Mouse (Mus musculus) left cerebral cortex, postnatal 10 days (tissue): ENCODE data around the gene Rbms1. TPM values are rescaled to one million over a fixed set of nuclear protein-coding genes. Genes with fewer than 3 reads are reported as not detected.

ENCODE experiments used
- DNase-seq, 2 experiments: peaks; one replicate each; pipeline ENCODE4 v3.0.0; 2021 to 2022; ENCODE audit warnings: low spot score in 2 of 2, mixed read lengths in 1 of 2; ENCODE audit errors: extremely low spot score in 1 of 2
- intact Hi-C: fragments of 180-260 bp; cut with DNase I; formaldehyde crosslinking; loops from one replicate; pipeline ENCODE4 v1.15.1; 2025
- total RNA-seq, 2 experiments: library from RNA; stranded (reverse); gene quantifications; 2 replicates each; pipeline ENCODE4 v1.2.3; 2021

The Rbms1 gene
- total RNA-seq, 2 experiments from 2014 or later: 24.9 to 30.4 TPM

DNA sequence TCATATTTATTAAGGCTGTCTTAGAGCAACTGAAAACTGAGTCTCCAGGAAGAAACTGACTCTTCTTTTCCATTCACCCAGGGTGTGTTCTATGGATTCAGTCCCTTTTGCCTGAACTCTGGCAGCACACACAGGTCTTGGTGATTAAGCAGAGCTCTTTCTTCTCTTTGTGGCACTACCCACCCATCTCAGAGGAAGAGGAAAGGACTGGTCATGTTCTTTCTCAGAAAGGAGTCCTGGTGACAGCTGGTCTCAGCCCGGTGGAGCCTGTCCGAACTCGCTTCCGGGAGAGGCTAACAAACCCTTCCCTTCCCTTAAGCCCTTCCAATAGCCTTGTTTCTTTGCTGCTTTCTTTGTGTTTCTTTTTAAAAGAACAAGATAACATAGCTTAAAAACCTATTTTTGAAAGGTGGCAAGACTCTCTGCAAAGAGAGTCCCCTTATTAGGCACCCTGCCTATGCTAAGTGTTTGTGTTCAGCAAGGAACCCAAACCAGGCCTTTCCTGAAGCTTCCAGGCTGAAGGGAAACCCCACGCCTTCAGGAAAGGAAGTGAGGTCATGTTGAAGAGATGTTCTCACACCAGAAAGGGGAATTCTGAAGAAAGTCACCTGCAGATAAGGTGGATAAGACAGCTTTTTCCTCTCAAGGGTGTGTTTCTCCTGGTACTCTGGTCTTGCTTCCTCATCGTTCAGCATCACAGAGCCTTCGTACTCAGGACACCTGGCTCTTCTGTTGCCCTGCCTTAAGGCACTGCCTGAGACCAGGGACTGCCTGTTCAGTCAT is 251.7 kb downstream of the Rbms1 start:
- intact Hi-C loops: no loop called here

DNA sequence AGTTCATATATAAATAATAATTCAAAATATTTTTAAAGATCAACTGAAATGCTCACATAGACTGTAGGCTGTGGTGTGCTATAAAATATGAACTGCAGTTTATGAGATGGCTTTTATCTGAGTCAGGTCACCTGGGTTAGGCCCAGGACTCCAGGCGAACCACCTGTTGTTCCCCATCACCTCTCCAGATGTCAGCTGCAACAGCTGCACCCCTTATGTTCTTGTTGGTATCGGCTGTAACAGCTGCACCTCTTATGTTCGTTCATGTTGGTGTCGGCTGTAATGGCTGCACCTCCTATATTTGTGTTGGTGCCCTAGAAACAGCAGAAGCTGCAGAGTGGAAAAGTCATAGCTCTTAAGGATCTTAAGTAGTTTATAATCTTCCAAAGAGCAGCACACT is 252.7 kb downstream of the Rbms1 start:
- intact Hi-C loops: no loop called here
- DNase-seq: no peak

More for the DNA sequence above, 251.7 kb downstream of the Rbms1 start:
- DNase-seq: no peak

DNA sequence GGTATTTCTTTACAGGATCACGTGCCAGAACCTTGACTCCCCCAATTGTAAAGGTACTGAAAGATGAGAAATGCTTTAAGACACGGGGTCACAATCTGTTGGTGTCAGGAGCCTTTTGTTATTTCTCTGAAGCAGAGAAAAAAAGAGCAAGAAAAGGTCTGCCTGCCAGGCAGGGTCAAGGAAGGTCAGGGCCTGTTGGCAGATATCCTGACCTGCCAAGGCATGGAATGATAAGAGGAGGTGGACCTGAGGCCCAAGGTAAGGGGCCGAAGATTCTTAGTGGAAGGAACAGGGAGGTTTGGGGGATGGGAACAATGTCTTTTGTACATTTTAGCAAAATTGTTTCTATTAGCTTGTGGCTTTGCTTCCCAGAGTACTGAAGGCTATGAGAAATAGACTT is 254.3 kb downstream of the Rbms1 start:
- intact Hi-C loops: no loop called here

DNA sequence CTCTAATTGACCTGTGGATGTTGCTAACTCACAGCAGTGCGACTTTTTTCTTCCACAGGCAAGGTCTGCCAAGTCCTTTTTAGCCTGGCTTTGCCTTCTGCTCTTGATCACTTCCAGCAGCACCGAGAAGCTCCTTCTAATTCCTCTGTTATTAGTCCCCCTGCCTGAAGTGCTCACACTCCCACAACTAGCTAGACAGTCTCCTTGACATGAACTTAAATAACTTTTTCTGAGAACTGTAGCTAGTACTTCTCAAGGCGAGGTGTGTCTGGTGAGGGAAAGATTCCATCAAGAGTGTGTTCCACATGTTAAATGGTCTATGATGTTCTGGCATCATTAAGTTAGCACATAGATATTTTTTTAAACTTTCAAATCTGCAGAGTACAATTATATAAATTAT is 256.1 kb downstream of the Rbms1 start:
- intact Hi-C loops: no loop called here
- no peak for DNase-seq

More for the DNA sequence above, 254.3 kb downstream of the Rbms1 start:
- no peak for DNase-seq

DNA sequence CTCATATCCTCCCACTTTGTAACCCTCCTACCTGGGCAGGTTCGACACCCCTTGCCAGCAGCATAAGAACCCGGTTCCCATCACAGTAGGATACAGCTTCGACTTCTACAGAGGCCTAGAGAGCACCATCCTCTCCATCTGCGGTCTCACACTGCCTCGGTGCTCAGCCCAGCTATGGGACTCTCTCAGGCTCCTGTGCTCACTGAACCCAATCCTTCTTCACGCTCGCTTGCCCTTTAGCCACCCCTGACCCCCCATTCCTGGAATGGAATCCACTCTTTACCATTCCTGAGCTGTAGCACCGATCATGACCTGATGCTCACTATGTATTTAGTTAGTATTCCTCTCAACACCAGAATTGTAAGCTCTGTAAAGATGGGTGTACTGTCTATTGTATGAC is 257.6 kb downstream of the Rbms1 start:
- DNase-seq: no peak

DNA sequence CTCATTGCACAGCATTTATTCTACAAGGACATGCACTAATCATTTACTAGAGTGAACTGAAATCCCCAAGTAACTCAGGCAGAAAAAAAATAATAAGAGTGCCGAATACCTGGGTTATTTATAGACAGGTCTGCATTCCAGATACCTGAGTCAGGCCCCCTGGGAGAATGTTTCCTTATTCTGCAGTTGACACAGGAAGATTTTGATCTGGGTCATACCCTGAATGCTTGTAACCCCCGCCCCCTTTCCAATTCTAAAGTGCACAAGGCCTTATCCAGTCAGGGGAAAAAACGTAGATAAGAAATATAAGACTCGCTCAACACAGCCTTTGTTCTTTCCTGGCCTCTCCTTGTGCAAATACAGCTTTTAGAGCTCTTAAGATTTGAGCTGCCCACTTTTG is 259.7 kb downstream of the Rbms1 start:
- no peak for DNase-seq
- intact Hi-C loops: no loop called here

More for the DNA sequence above, 257.6 kb downstream of the Rbms1 start:
- intact Hi-C loops: no loop called here

DNA sequence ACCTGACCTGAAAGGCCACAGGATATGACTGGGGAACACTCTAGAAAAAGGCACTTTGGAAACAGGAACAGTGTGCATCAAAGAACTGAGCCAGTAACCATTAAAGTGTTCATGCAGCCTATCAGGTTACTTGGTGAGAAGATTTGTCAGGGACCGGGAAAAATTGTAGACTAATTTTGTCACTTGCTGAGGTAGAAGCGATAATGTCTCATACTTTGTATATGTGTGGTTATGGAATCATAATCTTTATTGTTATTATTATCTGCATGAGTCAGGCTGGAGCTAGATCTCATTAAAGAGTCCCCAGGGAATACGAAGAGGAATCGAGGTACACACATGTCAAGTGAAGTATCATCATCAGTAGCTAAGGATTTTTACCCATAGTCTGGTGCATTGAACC is 262.0 kb downstream of the Rbms1 start:
- intact Hi-C loops: no loop called here
- no peak for DNase-seq

Other genes starting within 250 kb of the Rbms1 start
- gene Itgb6, start 240.5 kb downstream of the Rbms1 start, total RNA-seq: under 1 TPM in 1 of 2 experiments, not detected in 1; 0.14 TPM